Mouse (Mus musculus) lung, postnatal 36 days (tissue): ENCODE measurements at regions not wholly inside any gene's neighbourhood (a gene's known extent, or its start where the extent isn't known, plus 50 kb on each side); places are given as distances from the start of the nearest gene placed in this dataset.

Experiments used
- DNase-seq: peaks from one replicate; pipeline ENCODE4 v3.0.0; 2022; ENCODE audit warnings: mixed read lengths

DNA sequence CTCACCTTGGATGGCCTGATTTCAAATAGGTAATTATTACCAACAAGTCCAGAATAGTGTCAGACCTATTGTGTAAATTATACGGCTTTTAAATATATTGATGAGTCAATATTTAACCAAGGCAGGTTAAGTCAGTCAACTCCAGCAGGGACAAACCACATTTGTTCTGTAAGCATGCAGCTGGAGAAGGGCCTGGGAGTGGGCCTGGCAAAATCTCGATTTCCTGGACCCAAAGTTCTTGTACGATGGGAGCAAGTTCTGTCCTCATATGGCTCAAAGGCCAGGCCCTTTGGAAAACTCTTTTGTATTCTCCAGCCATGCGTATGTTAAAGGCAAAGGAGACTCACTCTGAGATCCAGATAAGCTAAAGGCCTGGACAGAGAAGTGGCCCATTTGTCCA is 383.2 kb upstream of the Slc30a5 start:
- DNase-seq, result peak; percentile 33

DNA sequence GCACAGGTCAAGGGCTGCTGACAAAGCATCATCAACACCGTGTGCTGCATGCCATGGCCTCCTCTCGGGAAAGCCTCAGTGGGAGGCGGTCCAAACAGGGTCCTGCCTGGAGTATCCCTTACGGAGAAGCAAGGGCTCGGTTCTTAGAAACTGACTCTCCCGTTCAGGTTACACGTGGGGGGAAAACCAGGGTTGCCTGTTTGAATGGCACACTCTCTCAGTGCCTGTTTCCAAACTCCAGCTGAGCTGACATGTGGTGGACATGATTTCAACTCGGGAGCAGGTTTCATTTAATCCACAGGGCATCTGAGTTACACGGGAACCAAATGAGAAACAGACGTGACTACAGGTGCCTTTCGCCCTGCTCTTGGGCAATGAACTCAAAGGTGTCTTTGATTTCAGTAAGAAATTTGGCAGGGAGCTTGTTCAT is 382.6 kb upstream of the Slc30a5 start:
- peak; percentile 14 for DNase-seq

DNA sequence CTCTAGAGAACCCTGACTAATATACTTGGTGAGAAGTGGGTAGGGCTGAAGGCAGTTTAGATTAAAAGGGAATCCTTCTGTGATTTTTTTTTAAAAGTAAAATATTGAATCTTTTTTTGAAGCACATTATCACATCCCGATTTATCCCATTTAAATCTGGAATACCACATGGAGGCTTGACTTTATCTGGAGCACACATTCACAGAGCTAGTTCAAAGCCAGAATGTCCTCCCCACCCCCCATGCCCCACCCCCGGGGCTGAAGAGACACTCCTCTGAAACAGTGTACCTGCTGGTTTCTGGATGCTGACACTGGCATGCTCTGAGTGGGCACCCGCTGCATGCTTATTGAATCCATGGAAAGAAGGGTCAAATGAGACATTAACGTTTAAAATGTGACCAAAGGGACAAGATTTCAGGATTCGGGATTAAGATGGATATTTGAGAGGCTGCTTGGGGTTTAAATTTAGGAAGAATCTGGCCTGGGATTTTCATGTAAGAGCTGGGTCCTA is 382.0 kb upstream of the Slc30a5 start:
- no peak for DNase-seq

DNA sequence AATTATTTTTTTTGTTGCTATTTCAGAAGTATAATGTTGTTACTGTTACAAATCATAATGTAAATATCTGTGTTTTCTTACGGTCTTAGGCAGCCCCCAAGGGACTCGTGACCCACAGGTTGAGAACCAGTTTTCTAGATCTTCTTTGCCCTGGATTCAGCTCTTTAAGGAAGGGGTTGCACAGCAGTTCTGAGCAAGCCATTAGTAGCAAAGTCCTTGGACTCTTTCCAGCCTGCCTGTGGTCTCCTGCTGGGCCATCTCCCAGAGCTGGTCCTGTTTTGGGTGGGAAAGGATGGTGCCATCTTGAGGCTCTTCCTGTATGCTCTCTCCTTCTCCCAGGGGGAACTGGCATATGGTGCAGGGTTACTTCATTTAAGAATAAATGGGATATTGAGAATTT is 380.9 kb upstream of the Slc30a5 start:
- no peak for DNase-seq

DNA sequence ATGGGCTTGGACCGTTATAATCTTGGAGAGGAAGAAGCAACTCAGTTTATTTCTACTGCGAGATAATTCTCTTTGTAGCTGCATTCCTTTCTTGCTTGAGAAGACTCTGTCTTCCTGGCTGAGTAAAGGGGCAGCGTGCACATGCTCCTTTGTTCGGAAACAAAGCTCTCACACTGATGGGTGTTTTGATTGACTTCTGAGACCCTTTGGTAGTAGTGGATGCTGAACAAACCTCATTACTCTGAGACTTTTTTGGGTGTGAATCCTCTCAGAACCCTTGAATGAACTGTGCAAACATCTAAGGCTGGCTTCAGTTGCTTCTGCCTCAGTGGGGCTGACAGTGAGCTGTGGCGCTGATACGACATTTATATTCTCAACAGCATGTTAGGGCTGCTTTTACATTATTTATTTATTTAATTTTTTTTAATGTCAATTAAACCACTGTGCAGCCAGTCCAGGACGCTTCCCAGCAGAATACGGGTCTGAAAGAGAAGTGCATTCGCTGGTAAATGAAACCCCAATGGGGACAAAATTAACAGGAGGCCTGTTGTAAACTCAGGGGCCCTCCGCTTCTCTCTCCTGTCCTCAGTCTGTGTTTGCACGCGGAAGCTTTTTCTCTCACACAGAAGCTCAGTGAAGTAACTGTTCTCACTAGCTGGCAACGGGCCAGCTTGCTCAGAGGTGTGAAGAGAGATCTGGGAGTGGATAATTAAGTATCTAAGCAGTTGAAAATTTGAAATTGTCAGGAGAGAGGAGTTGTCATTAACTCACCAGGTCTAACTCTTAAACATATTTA is 380.1 kb upstream of the Slc30a5 start:
- DNase-seq, result peak; percentile 5

DNA sequence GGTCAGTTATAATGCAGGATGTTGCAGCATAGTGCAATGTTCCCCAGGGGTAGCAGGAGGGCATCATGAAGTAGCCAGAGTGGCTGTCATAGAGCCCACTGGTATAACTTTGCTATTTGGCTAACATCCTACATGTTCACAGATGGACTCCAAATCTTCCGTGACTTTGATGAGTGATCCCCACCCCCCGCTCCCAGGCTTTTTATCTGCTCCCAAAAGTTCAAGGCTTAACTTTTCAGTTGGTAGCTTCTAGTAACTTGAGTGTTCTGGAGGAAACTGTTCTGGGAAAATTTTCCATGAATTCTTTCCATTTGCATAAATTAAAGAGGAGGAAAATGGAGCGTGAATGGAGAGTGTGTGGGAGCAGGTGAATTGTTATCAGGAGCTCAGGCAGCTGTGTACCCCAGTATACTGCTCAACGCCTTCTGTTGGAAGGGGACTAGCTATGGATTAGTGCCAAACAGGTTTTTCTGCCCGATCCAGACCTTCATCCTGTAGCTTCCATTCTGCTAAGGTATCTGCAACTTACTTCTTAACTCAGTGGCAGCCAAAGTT is 379.2 kb upstream of the Slc30a5 start:
- DNase-seq, result no peak

DNA sequence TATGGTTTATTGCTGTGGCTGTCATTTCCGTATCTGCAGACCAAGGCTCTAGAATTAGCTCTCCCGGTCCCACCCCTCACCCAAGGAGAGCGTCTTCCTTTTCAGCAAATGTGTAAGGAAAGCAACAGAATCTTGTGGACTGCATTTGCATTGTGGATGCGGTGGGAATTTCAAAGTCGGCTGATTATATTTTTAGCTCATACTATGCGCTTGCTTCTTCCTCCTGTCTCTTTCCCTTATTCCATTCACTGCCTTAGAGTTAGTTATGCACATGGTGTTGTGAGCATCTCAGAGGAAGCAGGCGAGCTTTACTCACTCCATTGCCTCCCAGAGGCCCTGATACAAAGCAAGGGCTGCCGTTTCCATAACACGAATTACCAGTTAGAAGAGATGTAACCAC is 375.6 kb upstream of the Slc30a5 start:
- DNase-seq, result no peak

DNA sequence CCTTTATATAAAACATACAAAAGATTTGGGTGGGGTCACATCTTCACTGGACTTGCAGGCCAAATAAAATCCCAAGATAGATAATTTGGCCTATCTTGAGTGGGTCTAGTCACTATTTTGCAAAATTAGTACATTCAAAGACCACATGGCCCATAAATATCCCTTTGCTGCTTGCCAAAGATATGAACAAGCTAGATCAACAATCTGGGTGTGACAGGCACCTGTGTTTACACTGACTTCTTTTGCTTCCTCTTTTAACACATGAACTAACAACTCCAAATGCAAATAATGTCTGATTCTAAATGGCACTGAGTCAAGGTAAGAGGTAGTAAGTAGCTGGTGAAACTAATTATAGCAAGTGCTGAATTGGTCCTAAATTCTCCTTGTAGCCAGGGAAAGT is 370.2 kb upstream of the Slc30a5 start:
- no peak for DNase-seq

DNA sequence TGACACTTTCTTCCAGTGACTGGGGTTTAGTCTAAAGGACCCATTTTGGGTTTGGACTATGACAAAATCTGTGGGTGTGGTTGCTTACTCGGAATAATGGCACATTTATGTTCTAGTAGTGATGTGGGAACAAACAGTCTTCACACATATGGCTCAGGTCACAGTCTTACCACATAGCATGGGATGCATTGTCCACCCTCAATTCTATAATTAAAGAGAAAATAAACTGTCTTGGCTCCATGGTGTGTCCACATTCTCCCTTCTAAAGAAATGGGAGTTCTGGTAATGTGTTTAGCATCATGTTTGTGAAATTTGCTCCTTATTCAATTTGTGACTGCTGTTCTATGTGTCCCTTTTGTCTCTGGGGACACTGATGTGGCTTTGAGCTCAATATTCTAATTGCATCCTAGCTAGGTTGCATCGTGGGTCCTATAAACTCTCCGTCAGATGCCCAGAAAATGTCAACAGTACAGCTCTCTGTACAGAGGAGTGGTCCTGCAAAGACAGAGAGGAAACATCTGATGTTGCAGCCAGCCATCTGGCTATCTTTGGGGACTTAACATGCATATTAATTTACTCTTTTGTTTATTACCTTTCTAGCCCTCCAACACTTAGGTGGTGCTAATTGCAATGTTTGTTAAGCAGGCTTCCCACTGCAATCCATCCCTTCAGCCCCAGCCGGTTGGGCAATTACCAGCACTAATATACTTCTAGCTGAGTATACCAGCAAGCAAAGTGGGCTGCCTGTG is 369.5 kb upstream of the Slc30a5 start:
- no peak for DNase-seq

DNA sequence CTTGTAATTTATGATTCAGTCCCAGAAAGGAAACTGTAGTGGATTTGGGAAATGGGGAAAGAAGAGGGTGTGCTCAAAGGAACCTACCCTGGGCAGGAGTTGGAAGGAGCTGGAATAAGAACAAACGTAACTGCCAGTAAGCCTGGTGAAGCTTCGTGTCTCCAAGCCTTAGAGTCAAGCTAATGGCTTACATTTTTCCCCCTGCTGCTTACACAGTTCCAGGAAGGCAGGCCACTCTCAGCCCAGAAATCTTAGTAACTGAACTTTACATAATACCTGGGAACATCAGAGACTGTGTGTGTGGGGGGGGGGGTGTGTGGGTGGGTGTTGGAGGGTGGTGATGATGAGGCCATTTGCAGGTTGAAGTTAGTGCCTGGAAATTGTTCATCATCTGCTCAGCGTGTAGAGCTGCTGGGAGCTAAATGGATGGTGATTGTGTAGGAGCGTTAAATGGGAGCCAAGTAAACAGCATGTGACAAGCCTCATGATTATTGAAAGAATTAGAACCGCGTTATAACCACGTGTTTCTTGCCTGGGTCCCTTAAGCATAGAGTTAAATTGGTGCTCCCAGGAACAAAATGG is 357.1 kb upstream of the Slc30a5 start:
- DNase-seq, result no peak

DNA sequence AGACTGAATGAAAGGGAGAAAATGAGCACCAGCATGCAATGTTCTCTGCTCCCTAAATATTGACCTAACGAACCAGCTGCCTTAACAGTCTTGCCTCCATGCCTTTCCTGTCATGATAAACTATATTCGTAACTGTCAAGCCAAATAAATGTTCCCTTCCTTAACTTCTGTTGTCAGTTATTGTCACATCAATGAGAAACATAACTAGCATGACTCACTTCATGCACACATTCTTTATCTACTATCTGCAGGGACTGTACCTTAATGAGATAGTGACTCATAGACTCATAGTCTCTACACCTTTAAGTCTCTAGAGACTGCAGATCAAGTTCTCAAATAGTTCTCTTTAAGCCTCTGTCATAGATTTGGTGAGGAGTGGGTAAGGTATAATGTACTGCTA is 349.2 kb upstream of the Slc30a5 start:
- no peak for DNase-seq

DNA sequence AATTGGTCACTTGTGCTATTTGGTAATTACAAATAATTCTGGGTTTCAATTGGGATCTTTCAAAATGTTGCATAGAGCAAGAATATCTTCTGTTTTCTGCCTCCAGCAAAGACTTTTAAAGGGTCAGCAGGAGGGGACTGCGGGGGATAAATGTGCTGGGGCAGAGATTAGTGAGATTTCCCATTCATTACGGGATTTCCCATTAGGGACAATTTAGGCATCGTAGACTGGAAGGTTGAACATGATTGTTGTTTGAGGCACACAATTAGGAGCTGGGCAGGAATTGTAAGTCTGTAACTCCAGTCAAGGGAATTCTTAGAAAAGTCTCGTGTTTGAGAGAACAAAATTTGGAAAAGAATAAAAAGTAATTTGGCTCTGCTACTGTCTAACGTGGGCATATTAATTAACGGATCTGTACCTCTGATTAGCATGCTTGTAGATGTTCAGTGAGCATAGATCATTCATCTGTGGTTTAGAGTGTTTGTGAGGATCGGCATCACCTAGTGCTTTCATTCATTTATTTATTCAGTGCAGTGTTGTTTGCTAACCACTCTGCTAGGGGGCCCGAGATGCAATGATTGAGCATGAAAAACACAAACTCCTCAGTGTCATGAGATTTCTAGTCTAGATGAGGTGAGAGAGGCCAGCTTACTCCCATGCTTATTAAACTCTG is 341.9 kb upstream of the Slc30a5 start:
- no peak for DNase-seq

DNA sequence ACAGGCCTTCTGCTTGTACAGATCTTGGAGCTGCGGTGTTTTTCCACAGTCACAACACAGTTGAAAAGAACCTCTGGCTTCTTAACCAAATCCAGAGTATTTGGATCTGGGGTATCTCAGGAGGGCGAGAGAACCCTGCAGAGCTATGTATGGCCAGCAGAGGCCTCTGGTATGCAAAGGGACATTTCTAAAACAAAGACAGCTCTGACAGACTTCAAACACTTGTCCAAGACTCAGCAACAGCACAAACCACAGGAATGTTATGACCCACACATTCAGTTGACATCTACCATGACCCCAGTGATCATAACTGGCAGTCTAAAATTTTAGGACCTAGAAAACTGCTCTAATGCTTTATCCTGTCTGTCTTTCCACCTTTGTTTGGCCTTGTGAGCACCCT is 328.5 kb upstream of the Slc30a5 start:
- DNase-seq, result peak; percentile 2

DNA sequence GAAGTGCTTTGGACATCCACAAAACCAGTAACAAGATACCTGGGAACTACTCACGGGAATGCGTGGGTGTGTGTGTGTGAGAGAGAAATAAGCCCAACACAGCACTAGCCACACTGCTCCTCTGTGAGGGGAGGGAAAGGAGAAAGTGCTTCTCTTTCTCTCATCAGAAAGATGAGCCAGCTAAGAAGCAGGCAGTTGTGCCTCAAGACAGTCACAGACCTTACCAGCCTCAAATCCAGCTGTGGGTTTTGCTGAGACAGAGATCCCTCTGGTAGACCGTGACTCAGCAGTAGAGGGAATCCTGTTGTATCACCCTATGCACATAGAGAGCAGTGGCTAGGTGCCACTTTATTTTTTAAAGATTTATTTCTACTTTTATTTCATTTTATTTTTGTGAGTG is 326.7 kb upstream of the Slc30a5 start:
- no peak for DNase-seq

DNA sequence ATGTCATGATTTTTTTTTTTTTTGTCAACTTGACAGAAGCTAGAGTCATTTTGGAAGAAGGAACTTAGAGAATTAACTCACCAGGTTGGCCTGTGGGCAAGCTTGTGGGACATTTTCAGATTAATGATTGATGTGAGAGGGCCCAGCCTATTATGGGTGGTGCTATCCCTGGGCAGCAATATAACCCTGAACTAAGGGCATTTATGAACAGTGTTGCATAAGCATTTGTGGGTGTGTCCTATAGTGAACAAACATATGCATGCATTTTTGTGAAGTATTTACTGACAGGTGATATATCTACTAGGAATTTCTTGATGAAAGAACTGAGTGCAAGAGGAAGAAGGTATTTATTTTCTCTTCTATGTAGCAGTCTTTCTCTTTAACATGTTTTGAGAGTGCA is 320.5 kb upstream of the Slc30a5 start:
- DNase-seq, result no peak

DNA sequence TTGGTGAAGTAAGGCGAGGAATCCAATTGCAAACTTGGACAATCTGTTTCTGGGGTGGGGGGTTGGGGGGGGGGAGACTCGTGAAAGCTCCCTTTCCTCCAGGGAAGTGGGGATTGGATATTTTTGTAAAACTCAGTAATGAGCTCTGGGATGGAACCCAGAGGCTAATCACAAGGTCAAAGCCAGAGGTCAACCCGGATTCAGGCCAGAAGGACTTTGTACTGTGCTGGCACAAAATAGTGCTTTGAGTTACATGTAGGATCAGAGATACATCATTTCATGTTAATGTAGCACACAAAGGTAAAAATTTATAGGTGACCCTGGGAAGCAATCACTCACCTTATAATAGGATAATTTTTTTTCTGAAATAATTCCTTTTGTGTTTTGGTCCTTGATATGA is 309.5 kb upstream of the Slc30a5 start:
- DNase-seq, result peak; percentile 4

DNA sequence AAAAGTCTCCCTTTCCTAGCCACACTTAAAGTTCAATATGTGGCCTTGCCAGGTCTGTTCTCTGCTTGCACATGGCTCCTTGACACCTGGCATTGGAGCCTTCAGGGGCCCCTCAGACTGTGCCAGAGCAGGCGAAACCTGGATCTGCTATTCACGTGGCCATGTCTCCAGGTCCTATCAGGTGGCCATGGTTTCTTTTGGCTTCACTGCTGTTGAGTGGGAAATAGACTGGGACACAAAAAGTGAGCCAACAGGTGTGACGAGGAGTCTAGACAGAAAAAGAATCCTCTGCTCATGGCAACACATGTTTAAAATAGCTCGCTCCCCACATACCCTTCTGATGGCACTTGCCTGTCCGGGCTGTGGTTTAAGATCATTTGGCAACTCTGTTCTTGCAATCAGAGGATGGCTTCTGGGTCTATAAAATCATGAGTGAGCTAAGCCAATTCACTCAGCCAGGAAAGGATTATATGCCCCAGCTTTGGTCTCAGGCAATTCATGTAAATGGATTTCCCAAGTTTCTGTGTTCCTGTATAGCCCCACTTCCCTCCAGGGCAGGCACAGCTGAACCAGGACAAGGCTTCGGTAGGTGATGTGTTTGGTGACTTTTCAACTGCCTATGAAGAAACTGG is 309.0 kb upstream of the Slc30a5 start:
- no peak for DNase-seq

DNA sequence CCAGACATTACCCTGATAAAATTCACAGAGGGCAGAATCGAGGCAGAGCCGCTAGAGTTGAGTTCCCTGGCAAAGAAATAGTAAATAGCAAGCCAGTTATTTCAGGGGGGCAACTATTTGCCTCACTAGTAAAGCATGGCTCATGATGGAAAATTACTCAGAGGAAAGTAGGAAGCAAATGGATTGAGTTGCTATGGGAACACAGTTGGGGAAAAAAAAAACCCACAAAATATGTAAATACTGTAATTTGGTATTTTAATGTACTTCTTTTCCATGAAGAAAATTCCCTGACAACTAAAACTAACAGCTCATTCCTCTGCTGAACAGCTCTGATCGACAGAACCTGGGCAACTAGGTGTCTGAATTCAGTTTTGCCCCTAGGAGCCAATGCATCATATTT is 296.2 kb upstream of the Slc30a5 start:
- no peak for DNase-seq

DNA sequence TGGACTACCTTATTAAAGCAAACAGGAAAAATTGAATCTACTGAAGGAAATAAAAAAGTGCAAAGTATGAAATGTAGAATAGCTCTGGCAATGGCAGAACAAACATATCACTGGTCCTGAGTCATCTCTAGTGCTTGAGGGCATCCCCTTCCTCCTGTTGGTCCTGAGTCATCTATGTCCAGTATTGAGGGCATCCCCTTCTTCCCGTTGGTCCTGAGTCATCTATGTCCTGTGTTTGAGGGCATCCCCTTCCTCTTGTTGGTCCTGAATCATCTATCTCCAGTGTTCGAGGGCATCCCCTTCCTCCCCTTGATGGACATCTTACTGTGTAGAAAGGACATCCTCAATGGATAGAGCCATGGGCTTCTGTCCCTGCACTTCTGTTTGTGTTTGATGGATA is 294.6 kb upstream of the Slc30a5 start:
- no peak for DNase-seq

DNA sequence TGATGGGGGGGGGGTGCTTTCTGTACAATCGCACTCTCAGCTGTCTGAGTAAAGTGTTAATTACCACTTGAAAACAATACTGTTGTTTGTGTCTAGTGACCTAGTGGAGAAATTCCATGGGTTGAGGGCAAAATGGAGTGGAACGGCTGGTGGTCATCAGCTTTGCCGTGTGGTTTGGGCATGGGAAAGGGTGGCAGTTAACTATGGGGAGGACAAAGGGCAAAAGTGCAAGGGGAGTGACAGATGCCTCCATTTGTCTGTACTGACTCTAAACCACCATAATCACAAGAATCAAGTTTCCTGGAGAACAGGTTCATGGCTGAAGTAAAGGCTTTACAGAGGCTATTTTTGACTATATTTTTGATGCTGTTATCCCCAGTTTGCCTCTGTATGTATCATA is 294.0 kb upstream of the Slc30a5 start:
- DNase-seq, result no peak

DNA sequence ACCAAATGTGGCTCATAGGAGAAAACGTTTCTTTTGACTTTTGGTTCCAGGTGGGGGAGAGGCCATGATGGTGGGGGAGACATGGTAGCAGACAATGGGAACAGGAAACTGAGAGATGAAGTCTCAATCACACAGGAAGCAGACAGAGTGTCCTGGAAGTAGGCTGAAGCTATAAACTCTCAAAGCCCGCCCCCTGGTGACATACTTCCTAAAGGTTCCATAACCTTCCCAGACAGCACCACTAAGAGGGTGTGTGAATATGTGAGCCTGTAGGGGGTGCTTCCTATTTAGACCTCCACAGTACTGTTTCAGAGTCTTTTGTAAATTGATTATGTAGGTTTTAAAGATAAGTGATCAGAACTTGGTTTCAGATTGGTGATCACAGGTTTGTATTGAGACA is 284.1 kb upstream of the Slc30a5 start:
- DNase-seq, result no peak

DNA sequence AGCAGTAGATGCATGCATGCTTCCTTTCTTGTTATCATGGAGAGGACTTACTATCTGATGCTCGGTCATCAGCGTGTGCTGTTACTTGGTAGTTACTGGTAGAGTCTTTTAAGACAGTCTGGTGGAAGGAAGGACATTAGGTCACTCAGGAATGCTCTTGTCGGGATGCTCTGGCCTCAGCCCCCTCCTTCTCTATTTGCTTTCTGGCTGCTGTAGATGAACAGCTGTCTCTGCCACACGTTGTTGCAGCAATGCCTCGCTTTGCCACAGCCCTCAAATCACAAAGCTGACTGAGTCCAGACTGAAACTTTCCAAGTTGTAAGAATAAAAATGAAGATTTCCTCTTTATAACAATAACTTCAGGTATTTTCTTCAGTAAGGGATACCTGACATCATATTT is 282.1 kb upstream of the Slc30a5 start:
- no peak for DNase-seq

DNA sequence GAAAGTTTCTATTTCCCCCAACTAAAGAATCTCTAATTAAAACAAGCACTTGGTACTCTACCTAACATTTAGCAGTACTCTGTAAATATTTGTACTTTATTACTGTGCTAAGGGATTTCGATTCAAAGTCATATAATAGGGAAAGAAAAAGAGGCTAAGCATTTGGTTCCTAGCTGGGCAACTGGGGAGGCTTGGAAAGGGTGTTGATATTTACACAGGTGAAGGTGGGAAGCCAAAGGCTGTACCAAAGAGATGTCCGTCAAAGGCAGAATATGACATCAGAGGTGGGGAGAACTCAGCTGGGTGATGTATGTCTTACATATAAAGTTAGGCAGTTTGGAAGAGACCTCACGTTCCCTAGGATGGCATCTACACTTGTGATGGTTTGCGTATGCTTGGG is 278.9 kb upstream of the Slc30a5 start:
- no peak for DNase-seq
